ENCODE assay signal across 14 mouse cellular contexts in the genomic region with DNA sequence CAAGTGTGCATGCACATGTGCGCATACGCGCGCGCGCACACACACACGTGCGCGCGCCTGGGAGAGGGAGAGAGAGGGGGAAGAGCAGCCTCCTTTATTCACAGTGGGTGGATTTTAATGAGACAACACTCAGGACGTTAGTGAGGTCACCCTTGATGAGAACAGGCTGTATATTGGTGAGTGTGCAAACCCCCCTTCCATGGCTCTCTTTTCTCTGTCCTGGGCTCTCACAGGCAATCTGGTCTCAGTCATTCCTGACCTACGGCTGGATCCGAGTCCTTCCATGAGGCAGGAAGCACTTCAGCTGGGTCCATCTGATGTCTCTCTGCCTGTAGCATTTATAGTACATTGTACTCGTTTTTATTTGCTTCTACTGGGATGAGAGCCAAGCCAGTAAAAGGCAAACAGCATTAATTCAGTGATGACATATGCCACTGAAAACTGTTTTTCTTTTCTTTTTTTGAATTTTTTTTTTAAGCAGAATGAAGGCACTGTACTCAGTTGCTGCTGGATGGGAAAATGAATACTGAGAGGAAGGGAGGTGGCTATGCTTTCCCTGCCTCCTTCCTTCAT.
A peak's percentile ranks its signal among the peaks of the same experiment; 100 is the strongest.
DNase-seq lines count a peak whose midpoint lies in the region; ATAC-seq and TF ChIP-seq lines count a peak whose summit lies in the region.
"Had no signal": no experiment of that assay in that cellular context is flagged by ENCODE, and none has a peak within 500 bp of the region (broad histone marks: within the 10 kb centered on the region; RNA-seq: fewer than 3 reads in every experiment).

No protein-coding gene starts in this region.

- H3K9ac ChIP-seq in intestine, embryonic 14.5 days (ENCODE audit: low read length) = no peak overlapping the region
- H3K9ac ChIP-seq in intestine, postnatal 0 days (ENCODE audit: low read depth, low read length) = no peak overlapping the region
- no peak overlapping the region for H3K9ac ChIP-seq in midbrain, embryonic 11.5 days (ENCODE audit: low read length)
- no peak overlapping the region for H3K9ac ChIP-seq in midbrain, postnatal 0 days (replicated peaks; ENCODE audit: low read length, poor library complexity, severe bottlenecking)
- H3K9ac ChIP-seq in kidney, embryonic 15.5 days = no peak overlapping the region
- no peak overlapping the region for H3K9ac ChIP-seq in midbrain, embryonic 16.5 days (ENCODE audit: low read depth, low read length)
- no peak overlapping the region for H3K9ac ChIP-seq in hindbrain, embryonic 14.5 days

- no peak; the same call in 1 of the 2 replicates for ATAC-seq in intestine, embryonic 14.5 days (replicated peaks; ENCODE audit: low FRiP score, low TSS enrichment, low read depth)
- no peak for ATAC-seq in intestine, postnatal 0 days
- no peak for ATAC-seq in midbrain, embryonic 11.5 days (ENCODE audit: low FRiP score)
- ATAC-seq in midbrain, postnatal 0 days (ENCODE audit: low FRiP score) = no peak
- ATAC-seq in kidney, embryonic 15.5 days (replicated peaks; ENCODE audit: low FRiP score) = peak; percentile 92
- ATAC-seq in midbrain, embryonic 16.5 days = peak; percentile 36; the same call in 1 of the 2 replicates
- ATAC-seq in hindbrain, embryonic 14.5 days (ENCODE audit: low FRiP score) = no peak

- peaks cover 2% of the 10 kb centered on the region; the same call in 1 of the 2 replicates for H3K4me1 ChIP-seq in intestine, embryonic 14.5 days (replicated peaks; ENCODE audit: control insufficient read depth, insufficient read depth, low read length)
- peaks cover 9% of the 10 kb centered on the region; the same call in 1 of the 2 replicates for H3K4me1 ChIP-seq in intestine, postnatal 0 days (replicated peaks; ENCODE audit: control insufficient read depth, insufficient read depth, low read length)
- no peaks in the 10 kb centered on the region for H3K4me1 ChIP-seq in midbrain, embryonic 11.5 days (ENCODE audit: control insufficient read depth, insufficient read depth, low read length)
- no peaks in the 10 kb centered on the region for H3K4me1 ChIP-seq in midbrain, postnatal 0 days (ENCODE audit: insufficient read depth, low read length)
- H3K4me1 ChIP-seq in kidney, embryonic 15.5 days = peaks cover 10% of the 10 kb centered on the region; the same call in 1 of the 2 replicates
- H3K4me1 ChIP-seq in midbrain, embryonic 16.5 days (ENCODE audit: control insufficient read depth, insufficient read depth, low read length) = no peaks in the 10 kb centered on the region
- H3K4me1 ChIP-seq in hindbrain, embryonic 14.5 days (replicated peaks; ENCODE audit: control insufficient read depth, insufficient read depth, low read length) = no peaks in the 10 kb centered on the region
- H3K4me1 ChIP-seq: hindbrain, embryonic 10.5 days; megakaryocyte, embryonic 14.5 days had no signal

- no peaks in the 10 kb centered on the region for H3K27me3 ChIP-seq in intestine, embryonic 14.5 days (replicated peaks; ENCODE audit: control insufficient read depth, insufficient read depth, low read length)
- H3K27me3 ChIP-seq in intestine, postnatal 0 days (replicated peaks; ENCODE audit: control insufficient read depth, insufficient read depth, low read length) = no peaks in the 10 kb centered on the region
- H3K27me3 ChIP-seq in midbrain, embryonic 11.5 days (ENCODE audit: control insufficient read depth, insufficient read depth, low read length) = no peaks in the 10 kb centered on the region
- no peaks in the 10 kb centered on the region for H3K27me3 ChIP-seq in midbrain, postnatal 0 days (ENCODE audit: insufficient read depth, low read length)
- no peaks in the 10 kb centered on the region for H3K27me3 ChIP-seq in kidney, embryonic 15.5 days
- no peaks in the 10 kb centered on the region for H3K27me3 ChIP-seq in midbrain, embryonic 16.5 days (ENCODE audit: control insufficient read depth, insufficient read depth, low read depth, low read length)
- no peaks in the 10 kb centered on the region for H3K27me3 ChIP-seq in hindbrain, embryonic 14.5 days (ENCODE audit: control insufficient read depth, insufficient read depth, low read length)

- 68% methylated on average over 14 of the region's 14 CpGs for WGBS in intestine, embryonic 14.5 days
- WGBS in intestine, postnatal 0 days = 65% methylated on average over 14 of the region's 14 CpGs
- 93% methylated on average over 14 of the region's 14 CpGs for WGBS in midbrain, embryonic 11.5 days
- 85% methylated on average over 14 of the region's 14 CpGs for WGBS in midbrain, postnatal 0 days
- WGBS in kidney, embryonic 15.5 days = 68% methylated on average over 14 of the region's 14 CpGs
- 83% methylated on average over 14 of the region's 14 CpGs for WGBS in midbrain, embryonic 16.5 days
- WGBS in hindbrain, embryonic 14.5 days = 82% methylated on average over 14 of the region's 14 CpGs

- no peaks in the 10 kb centered on the region for H3K36me3 ChIP-seq in intestine, embryonic 14.5 days (ENCODE audit: control insufficient read depth, insufficient read depth, low read length)
- H3K36me3 ChIP-seq in intestine, postnatal 0 days (ENCODE audit: control insufficient read depth, insufficient read depth) = no peaks in the 10 kb centered on the region; the same call in 1 of the 2 replicates
- H3K36me3 ChIP-seq in midbrain, embryonic 11.5 days (ENCODE audit: control insufficient read depth, insufficient read depth, low read length) = no peaks in the 10 kb centered on the region
- no peaks in the 10 kb centered on the region for H3K36me3 ChIP-seq in midbrain, postnatal 0 days (ENCODE audit: insufficient read depth, low read length)
- peaks cover 11% of the 10 kb centered on the region for H3K36me3 ChIP-seq in kidney, embryonic 15.5 days
- H3K36me3 ChIP-seq in midbrain, embryonic 16.5 days (ENCODE audit: control insufficient read depth, insufficient read depth, low read length) = no peaks in the 10 kb centered on the region; the same call in 1 of the 2 replicates
- 0 out of 2 replicates have a peak, but pooled peaks cover 5% of the 10 kb centered on the region for H3K36me3 ChIP-seq in hindbrain, embryonic 14.5 days (replicated peaks; ENCODE audit: control insufficient read depth, insufficient read depth)

- DNase-seq in intestine, embryonic 14.5 days (ENCODE audit: low spot score) = no peak
- DNase-seq in midbrain, embryonic 11.5 days (ENCODE audit: low spot score, missing footprints) = peak; percentile 69
- DNase-seq in midbrain, postnatal 0 days (ENCODE audit: low spot score) = no peak
- no peak for DNase-seq in testis, postnatal 10 days (ENCODE audit: low spot score)
- no peak for DNase-seq in hindbrain, embryonic 14.5 days (ENCODE audit: low spot score)
- DNase-seq: cerebellum, postnatal 25 days; heart, adult 11 months; liver had no signal

- H3K9me3 ChIP-seq in intestine, embryonic 14.5 days (ENCODE audit: control insufficient read depth, low read length) = no peaks in the 10 kb centered on the region
- no peaks in the 10 kb centered on the region for H3K9me3 ChIP-seq in intestine, postnatal 0 days (ENCODE audit: control insufficient read depth)
- no peaks in the 10 kb centered on the region for H3K9me3 ChIP-seq in midbrain, embryonic 11.5 days (ENCODE audit: control insufficient read depth, low read length)
- no peaks in the 10 kb centered on the region for H3K9me3 ChIP-seq in midbrain, postnatal 0 days (ENCODE audit: low read length)
- no peaks in the 10 kb centered on the region for H3K9me3 ChIP-seq in kidney, embryonic 15.5 days (replicated peaks)
- H3K9me3 ChIP-seq in midbrain, embryonic 16.5 days (replicated peaks; ENCODE audit: control insufficient read depth, low read length, poor library complexity, severe bottlenecking) = no peaks in the 10 kb centered on the region
- no peaks in the 10 kb centered on the region for H3K9me3 ChIP-seq in hindbrain, embryonic 14.5 days (ENCODE audit: control insufficient read depth, low read length)
- H3K9me3 ChIP-seq: hindbrain, embryonic 10.5 days; megakaryocyte, embryonic 14.5 days had no signal

- H3K4me2 ChIP-seq in intestine, embryonic 14.5 days (ENCODE audit: low read length) = no peak overlapping the region
- no peak overlapping the region for H3K4me2 ChIP-seq in intestine, postnatal 0 days (replicated peaks; ENCODE audit: low read depth)
- no peak overlapping the region for H3K4me2 ChIP-seq in midbrain, embryonic 11.5 days
- no peak overlapping the region for H3K4me2 ChIP-seq in midbrain, postnatal 0 days (ENCODE audit: low read depth, low read length, poor library complexity, severe bottlenecking)
- H3K4me2 ChIP-seq in kidney, embryonic 15.5 days = no peak overlapping the region
- H3K4me2 ChIP-seq in midbrain, embryonic 16.5 days (ENCODE audit: low read length) = no peak overlapping the region
- H3K4me2 ChIP-seq in hindbrain, embryonic 14.5 days (replicated peaks) = no peak overlapping the region

- H3K27ac ChIP-seq in intestine, embryonic 14.5 days (ENCODE audit: low read depth) = peak overlapping the region; percentile 1; the same call in 1 of the 2 replicates
- no peak overlapping the region for H3K27ac ChIP-seq in intestine, postnatal 0 days (ENCODE audit: low read depth, low read length)
- H3K27ac ChIP-seq in midbrain, embryonic 11.5 days (ENCODE audit: low read depth, low read length) = no peak overlapping the region
- no peak overlapping the region for H3K27ac ChIP-seq in midbrain, postnatal 0 days (ENCODE audit: low read depth, low read length)
- peak overlapping the region; percentile 90 for H3K27ac ChIP-seq in kidney, embryonic 15.5 days
- H3K27ac ChIP-seq in midbrain, embryonic 16.5 days (ENCODE audit: low read length) = no peak overlapping the region
- no peak overlapping the region for H3K27ac ChIP-seq in hindbrain, embryonic 14.5 days
- H3K27ac ChIP-seq: hindbrain, embryonic 10.5 days had no signal

- no peak overlapping the region for H3K4me3 ChIP-seq in intestine, embryonic 14.5 days (ENCODE audit: low read depth, low read length)
- no peak overlapping the region for H3K4me3 ChIP-seq in intestine, postnatal 0 days (ENCODE audit: low read depth, low read length)
- no peak overlapping the region for H3K4me3 ChIP-seq in midbrain, embryonic 11.5 days (ENCODE audit: low read depth, low read length)
- no peak overlapping the region for H3K4me3 ChIP-seq in midbrain, postnatal 0 days (ENCODE audit: low read depth, low read length)
- H3K4me3 ChIP-seq in kidney, embryonic 15.5 days (replicated peaks) = no peak overlapping the region
- no peak overlapping the region for H3K4me3 ChIP-seq in midbrain, embryonic 16.5 days (ENCODE audit: low read depth, low read length)
- H3K4me3 ChIP-seq in hindbrain, embryonic 14.5 days (replicated peaks; ENCODE audit: low read length) = no peak overlapping the region
- H3K4me3 ChIP-seq: erythroblast, embryonic 14.5 days; hindbrain, embryonic 10.5 days; megakaryocyte, embryonic 14.5 days had no signal

- TF ChIP-seq CTCF in intestine, postnatal 0 days (IDR thresholded peaks at IDR 0.05; ENCODE audit: low read depth) = no peak
- no peak for TF ChIP-seq CTCF in midbrain, postnatal 0 days (IDR thresholded peaks at IDR 0.05)

Comparison
In these comparisons a context has a peak if more than half of its experiments do, and no peak if none do; other contexts are left out.
1. ATAC-seq: peak in kidney, embryonic 15.5 days (single experiment) and midbrain, embryonic 16.5 days (single experiment); none in intestine, embryonic 14.5 days (single experiment), intestine, postnatal 0 days (single experiment), midbrain, embryonic 11.5 days (single experiment), midbrain, postnatal 0 days (single experiment) and hindbrain, embryonic 14.5 days (single experiment).
2. H3K27ac ChIP-seq: peak in intestine, embryonic 14.5 days (single experiment) and kidney, embryonic 15.5 days (single experiment); none in intestine, postnatal 0 days (single experiment), midbrain, embryonic 11.5 days (single experiment), midbrain, postnatal 0 days (single experiment), midbrain, embryonic 16.5 days (single experiment) and hindbrain, embryonic 14.5 days (single experiment).